Mouse (Mus musculus) CD8-positive naive resting alpha-beta T cell, adult 57 days (primary cell): Measurements from ENCODE around the gene Tex45. TPM values are rescaled to one million over a fixed set of nuclear protein-coding genes. Genes with fewer than 3 reads are reported as not detected.

Source experiments
- total RNA-seq: library from RNA; stranded (reverse); gene quantifications from one replicate; pipeline ENCODE4 v1.2.4, GENCODE M21; 2023

Tex45 gene
- 5.0 TPM for total RNA-seq

GRCm38 (mm10) chr8:3470562-3470961 lies at the start of gene Tex45:
Gene Tex45, plus strand, starts transcription at chr8:3470862.

DNA sequence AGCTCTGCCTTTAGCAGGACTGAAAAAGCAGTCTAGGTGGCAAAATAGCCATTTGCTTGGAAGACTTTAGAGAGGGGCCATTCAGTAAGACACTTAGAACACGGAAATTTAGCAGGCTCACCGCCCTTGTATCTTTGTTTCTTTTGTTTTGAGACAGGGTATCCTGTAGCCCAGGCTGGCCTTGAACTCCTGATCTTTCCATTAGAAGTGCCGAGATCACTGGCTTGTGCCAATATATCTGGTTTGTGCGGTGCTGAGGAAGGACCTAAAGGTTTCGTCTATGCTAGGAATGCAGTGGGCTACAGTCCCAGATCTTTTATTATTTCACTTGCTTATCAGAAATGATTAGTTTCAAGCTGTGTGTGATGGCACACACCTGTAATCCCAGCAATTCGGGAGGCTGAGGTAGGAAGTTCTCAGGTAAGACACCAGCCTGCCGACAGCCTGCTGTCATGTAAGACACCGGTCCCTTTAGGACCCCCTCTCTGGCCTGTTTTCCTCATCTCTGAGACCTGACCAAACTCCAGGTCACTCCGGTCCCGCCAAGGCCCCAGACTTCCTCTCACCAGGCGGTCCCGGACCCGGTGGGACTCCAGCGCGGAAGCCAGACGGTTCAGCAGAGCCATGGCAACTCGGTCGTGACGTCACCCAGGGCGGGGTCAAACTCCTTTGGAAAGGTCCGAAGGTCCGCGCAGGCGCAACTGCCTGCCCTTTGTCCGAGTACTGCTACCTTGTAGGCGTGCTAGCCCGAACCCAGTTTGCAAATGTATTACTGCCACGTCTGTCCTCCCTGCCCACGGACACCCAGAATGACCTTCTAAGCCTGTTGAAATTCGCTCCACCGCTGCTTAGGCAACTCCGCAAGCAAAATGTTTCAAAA lies 3.4 kb upstream of the Tex45 start, which contains the start of gene Pex11g:
Gene Pex11g, minus strand, starts transcription at position 675 of the 880 bp plus-strand sequence.

DNA sequence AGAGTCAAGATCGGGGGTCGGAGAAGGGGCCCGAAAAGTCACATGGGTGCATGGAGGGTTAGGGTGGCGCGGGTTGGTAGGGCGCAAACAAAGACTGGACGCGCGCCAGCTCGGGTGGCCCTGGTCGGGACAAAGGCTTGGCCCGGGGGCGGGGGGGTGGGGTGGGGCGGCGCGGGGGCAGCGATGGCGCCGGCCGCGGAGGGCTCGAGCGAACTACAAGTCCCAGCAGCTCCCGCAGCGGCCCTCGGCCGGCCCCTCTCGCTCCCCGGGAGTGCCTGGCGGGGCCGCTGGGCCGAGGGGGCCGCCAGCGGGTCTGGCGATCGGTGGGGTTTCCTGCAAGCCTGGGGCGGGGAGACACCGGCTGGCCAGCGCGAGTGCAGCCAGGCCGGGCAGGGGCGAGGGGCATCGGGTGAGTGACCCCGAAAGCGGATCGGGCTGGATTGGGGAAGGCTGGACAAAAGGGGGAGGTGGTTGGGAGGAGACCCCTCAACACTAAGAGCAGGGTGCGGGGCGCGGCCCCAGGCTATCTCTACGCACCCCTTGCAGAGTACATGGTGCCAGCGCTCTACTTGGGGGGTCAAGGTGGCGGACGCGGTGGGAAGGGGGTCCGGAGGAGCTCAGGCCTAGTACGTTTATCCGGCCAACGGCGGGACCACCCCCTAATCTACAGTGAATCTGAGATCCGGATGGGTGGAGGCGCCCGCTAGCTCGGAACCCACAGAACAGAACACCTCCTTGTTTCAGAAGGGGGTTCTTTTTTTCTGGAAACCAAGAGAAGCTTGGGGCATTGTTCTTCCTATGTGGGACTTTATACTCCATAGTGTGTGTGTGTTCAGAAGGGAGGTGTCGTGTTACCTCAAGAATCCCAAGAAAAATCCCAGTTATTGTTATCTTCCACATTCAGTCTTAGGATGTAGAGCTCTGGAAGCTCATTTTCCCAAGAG lies 22.5 kb downstream of the Tex45 start, which contains the start of gene Zfp358:
Gene Zfp358, plus strand, starts transcription at position 238 of the 944 bp plus-strand sequence.

DNA sequence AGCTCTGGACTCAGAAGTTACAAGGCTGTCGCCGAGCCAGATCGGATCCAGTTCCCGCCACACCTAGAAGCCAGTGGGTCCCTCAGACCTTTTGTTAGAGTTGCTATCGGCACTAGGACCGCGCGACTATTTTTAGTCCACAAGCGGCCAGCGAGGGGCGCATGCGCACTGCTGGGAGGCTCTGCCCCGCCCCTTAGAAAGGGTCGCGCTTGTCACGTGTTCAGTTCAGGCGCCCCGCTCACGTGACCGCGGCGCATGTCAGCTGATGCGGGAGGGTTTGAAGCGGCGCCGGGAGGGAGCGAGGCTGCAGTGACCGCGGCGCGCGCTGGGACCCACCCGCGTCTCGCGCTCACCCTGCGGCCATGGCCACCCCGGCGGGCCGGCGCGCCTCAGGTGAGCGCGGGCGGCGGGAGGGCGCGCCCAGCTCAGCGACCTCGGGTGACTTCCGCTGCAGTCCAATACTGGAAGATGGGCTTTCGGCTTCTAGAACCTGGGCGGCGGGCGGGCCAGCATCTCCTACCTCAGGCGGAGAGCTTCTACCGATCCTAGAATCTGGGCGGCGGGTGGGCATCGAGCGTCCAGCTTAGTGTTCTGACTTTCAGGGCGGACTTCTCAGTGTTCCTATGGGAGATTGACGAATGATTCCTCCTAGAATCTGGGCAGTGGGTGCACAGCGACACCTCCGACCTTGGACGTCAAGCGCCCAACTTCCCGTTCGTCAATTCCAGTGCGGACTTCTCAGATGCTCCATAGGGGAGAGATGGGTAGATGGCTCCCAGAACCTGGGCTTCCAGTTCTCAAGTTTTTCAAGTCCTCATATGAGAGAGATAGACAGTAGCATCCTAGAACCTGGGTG lies 29.8 kb downstream of the Tex45 start, which contains the start of gene Mcoln1:
Gene Mcoln1, plus strand, starts transcription at position 223 of the 856 bp plus-strand sequence.

DNA sequence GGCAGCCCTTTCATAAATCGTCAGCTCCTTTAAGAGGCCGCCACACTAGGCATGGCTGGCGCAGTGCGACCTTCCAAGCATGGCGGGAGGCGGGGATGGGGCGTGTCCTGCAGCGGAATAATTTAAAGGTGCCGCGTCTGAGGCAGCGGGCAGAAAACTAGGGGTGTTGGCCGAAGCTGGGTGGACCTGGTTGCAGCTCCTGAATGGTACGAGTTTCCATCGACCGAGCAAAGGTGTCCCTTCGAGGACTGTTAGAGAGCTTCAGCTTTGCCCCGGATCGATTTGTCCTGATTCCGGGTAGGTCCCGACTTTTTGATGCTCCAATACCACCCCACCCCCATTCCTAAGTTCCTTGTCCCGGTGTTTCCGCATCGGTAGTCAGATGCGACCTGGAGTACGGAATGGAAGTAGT lies 44.6 kb downstream of the Tex45 start, which contains the start of gene Pnpla6:
Gene Pnpla6, plus strand, starts transcription at position 125 of the 412 bp plus-strand sequence.

Other genes starting within 250 kb of the Tex45 start
- 38.4 TPM for gene Insr, start 191.2 kb upstream of the Tex45 start, total RNA-seq
- 267 TPM for gene A430078G23Rik, start 117.4 kb upstream of the Tex45 start, total RNA-seq
- 271 TPM for gene Arhgef18, start 77.9 kb upstream of the Tex45 start, total RNA-seq
- 0.70 TPM for gene Pex11g, start 3.2 kb upstream of the Tex45 start, total RNA-seq
- 12.0 TPM for gene Zfp358, start 22.3 kb downstream of the Tex45 start, total RNA-seq
- 76.4 TPM for gene Mcoln1, start 29.6 kb downstream of the Tex45 start, total RNA-seq
- 60.0 TPM for gene Pnpla6, start 44.5 kb downstream of the Tex45 start, total RNA-seq
- not detected for gene C330021F23Rik, start 97.1 kb downstream of the Tex45 start, total RNA-seq
- gene Camsap3, start 116.4 kb downstream of the Tex45 start, total RNA-seq: 0.15 TPM
- gene Xab2, start 150.5 kb downstream of the Tex45 start, total RNA-seq: 97.6 TPM
- 45.9 TPM for gene Pet100, start 150.7 kb downstream of the Tex45 start, total RNA-seq
- not detected for gene Pcp2, start 154.7 kb downstream of the Tex45 start, total RNA-seq
- gene Stxbp2, start 160.1 kb downstream of the Tex45 start, total RNA-seq: 222 TPM
- gene Retn, start 184.9 kb downstream of the Tex45 start, total RNA-seq: not detected
- gene Mcemp1, start 194.9 kb downstream of the Tex45 start, total RNA-seq: 0.58 TPM
- not detected for gene Fcor, start 201.5 kb downstream of the Tex45 start, total RNA-seq
- gene Trappc5, start 205.4 kb downstream of the Tex45 start, total RNA-seq: 12.8 TPM
- gene Fcer2a, start 223.3 kb downstream of the Tex45 start, total RNA-seq: 39.9 TPM
- not detected for gene Clec4g, start 249.8 kb downstream of the Tex45 start, total RNA-seq